Mouse (Mus musculus) liver, adult 2 months (tissue): ENCODE measurements around the gene Fam155a. TPM values are rescaled to one million over a fixed set of nuclear protein-coding genes. Genes with fewer than 3 reads are reported as not detected.
"Not testable (repeated sequence)": the region's sequence is repeated elsewhere in the genome, so short reads cannot be mapped to it uniquely, and the experiment has no call there.

Experiments
- DNase-seq: peaks from one replicate; pipeline ENCODE4 v3.0.0-alpha.2; 2011; ENCODE audit warnings: low read depth, low spot score; ENCODE audit errors: extremely low read depth
- H3K27ac ChIP-seq: fragments of 200-500 bp; replicated peaks from 2 replicates; pipeline ENCODE4 v1.5.1; 2012; ENCODE audit warnings: low read depth, mild to moderate bottlenecking, control low read depth, inconsistent platforms, low read length; ENCODE audit not compliant: insufficient read depth
- H3K27me3 ChIP-seq: fragments of 200-500 bp; 2 replicates; pipeline ENCODE4 v1.6.1; 2012; ENCODE audit warnings: mild to moderate bottlenecking, moderate library complexity, low read length, inconsistent platforms; ENCODE audit not compliant: control insufficient read depth, insufficient read depth
- H3K36me3 ChIP-seq: fragments of 200-500 bp; 2 replicates; pipeline ENCODE4 v1.6.1; 2012; ENCODE audit warnings: low read length, inconsistent platforms; ENCODE audit not compliant: control insufficient read depth, insufficient read depth
- H3K4me1 ChIP-seq: fragments of 200-500 bp; 2 replicates; pipeline ENCODE4 v1.6.1; 2011; ENCODE audit warnings: low read length; ENCODE audit not compliant: control insufficient read depth, insufficient read depth
- H3K4me3 ChIP-seq: fragments of 200-500 bp; 2 replicates; pipeline ENCODE4 v1.5.1; 2011; ENCODE audit warnings: low read depth, mild to moderate bottlenecking, control low read depth, low read length, moderate library complexity; ENCODE audit not compliant: insufficient read depth
- H3K79me2 ChIP-seq: fragments of 200-500 bp; 2 replicates; pipeline ENCODE4 v1.6.1; 2012; ENCODE audit warnings: inconsistent platforms, mild to moderate bottlenecking, low read length, moderate library complexity; ENCODE audit not compliant: control insufficient read depth, insufficient read depth
- H3K9ac ChIP-seq: fragments of 200-500 bp; 2 replicates; pipeline ENCODE4 v1.6.1; 2012; ENCODE audit warnings: low read depth, mild to moderate bottlenecking, control low read depth, inconsistent platforms, low read length
- CTCF ChIP-seq: fragments of 200-500 bp; IDR thresholded peaks from 2 replicates; pipeline ENCODE4 v1.5.1; 2011; ENCODE audit warnings: low read depth, low read length, control low read depth
- POLR2A ChIP-seq: fragments of 200-500 bp; IDR thresholded peaks from 2 replicates; pipeline ENCODE4 v1.6.1; 2011; ENCODE audit warnings: low read length, control low read depth; ENCODE audit not compliant: insufficient read depth; ENCODE audit errors: extremely low read depth
- WGBS: fragments of 180-500 bp; shearing (Covaris S2); methylation state at CpG from one replicate; pipeline ENCODE4 v1.1.7; 2018; 5-methylcytosine and 5-hydroxymethylcytosine counted together
- polyA plus RNA-seq: library from polyadenylated mRNA; depleted of rRNA; stranded (reverse); fragments of >200 nt; gene quantifications from 2 replicates; pipeline ENCODE4 v1.2.3, GENCODE M21; 2012
- total RNA-seq: library from RNA; depleted of rRNA; stranded (reverse); fragments of >200 nt; gene quantifications from 2 replicates; pipeline ENCODE4 v1.2.3, GENCODE M21; 2014

Gene Fam155a
- total and polyA plus RNA-seq, 2 experiments, result 0.09 TPM; not detected in 1

DNA sequence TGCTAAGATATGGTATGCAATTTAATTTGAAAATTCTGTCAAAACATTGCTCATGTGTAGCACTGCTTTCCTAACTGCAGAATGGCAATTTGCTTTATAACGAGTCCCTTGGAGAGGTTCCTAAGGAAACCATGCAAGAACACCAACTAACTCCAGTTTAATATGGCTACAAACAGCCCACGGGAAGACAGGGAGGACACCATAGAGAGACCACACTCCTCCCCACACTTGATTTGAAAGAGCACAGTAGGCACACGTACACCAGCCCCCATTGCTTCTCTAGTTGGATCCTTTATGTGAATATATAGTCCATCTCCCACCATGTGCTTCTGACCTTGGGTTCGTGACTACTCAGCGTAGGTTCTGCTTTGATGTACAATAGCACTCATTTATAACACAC is 35.8 kb downstream of the Fam155a start:
- 65% methylated on average over 5 of the region's 5 CpGs for WGBS
- no peaks in the 10 kb centered on the region for H3K79me2 ChIP-seq
- no peaks in the 10 kb centered on the region for H3K27me3 ChIP-seq
- H3K4me3 ChIP-seq, result no peak overlapping the region
- no peak overlapping the region for H3K9ac ChIP-seq
- no peak overlapping the region for H3K27ac ChIP-seq
- no peak for DNase-seq
- no peak for TF ChIP-seq POLR2A
- no peak for TF ChIP-seq CTCF
- H3K36me3 ChIP-seq, result no peaks in the 10 kb centered on the region
- H3K4me1 ChIP-seq, result no peaks in the 10 kb centered on the region

- Histone ChIP-seq H3K27me3 (no peaks in the 10 kb centered on the region), H3K79me2 (no peaks in the 10 kb centered on the region), H3K27ac (no peak overlapping the region), H3K36me3 (no peaks in the 10 kb centered on the region), H3K4me3 (no peak overlapping the region), H3K9ac (no peak overlapping the region), H3K4me1 (no peaks in the 10 kb centered on the region)
- no peak for DNase-seq
- TF ChIP-seq POLR2A (no peak), CTCF (no peak)
- 85% methylated on average over 4 of the region's 4 CpGs for WGBS
Measured at GRCm38 (mm10) chr8:9709791-9710190, 61.2 kb downstream of the Fam155a start.

GRCm38 (mm10) chr8:9707433-9707832 is 63.5 kb downstream of the Fam155a start:
- TF ChIP-seq CTCF (no peak), POLR2A (no peak)
- Histone ChIP-seq H3K27ac (no peak overlapping the region), H3K27me3 (no peaks in the 10 kb centered on the region), H3K9ac (no peak overlapping the region), H3K4me3 (no peak overlapping the region), H3K36me3 (no peaks in the 10 kb centered on the region), H3K4me1 (no peaks in the 10 kb centered on the region), H3K79me2 (no peaks in the 10 kb centered on the region)
- 56% methylated on average over 8 of the region's 8 CpGs for WGBS
- DNase-seq, result no peak

DNA sequence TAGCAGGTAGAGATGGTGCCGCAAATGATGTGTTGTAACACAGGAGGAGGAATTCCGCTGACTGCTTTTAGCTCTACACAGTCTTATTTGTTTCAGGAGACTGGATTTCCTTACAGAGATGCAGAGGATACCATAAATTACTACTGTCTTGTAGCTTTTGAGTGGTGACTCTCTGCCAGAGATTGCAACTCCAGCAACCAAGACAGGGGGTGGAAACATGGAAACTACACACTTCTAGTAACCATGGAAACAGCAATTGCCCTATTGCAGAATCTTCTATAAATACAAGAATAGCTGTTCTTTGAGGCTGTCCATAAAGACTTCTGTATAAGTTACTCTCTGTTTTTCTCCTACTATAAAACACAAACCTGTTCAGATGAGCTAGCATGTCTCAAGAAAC is 76.2 kb downstream of the Fam155a start:
- Histone ChIP-seq H3K27me3 (no peaks in the 10 kb centered on the region), H3K4me3 (no peak overlapping the region), H3K4me1 (no peaks in the 10 kb centered on the region), H3K36me3 (no peaks in the 10 kb centered on the region), H3K79me2 (no peaks in the 10 kb centered on the region), H3K27ac (no peak overlapping the region), H3K9ac (no peak overlapping the region)
- 96% methylated on average over 2 of the region's 2 CpGs for WGBS
- no peak for TF ChIP-seq POLR2A
- TF ChIP-seq CTCF, result no peak
- no peak for DNase-seq

GRCm38 (mm10) chr8:9692370-9692769 is 78.6 kb downstream of the Fam155a start:
- no peaks in the 10 kb centered on the region for H3K79me2 ChIP-seq
- no peak overlapping the region for H3K9ac ChIP-seq

GRCm38 (mm10) chr8:9660014-9660413 is 110.9 kb downstream of the Fam155a start:
- not testable (repeated sequence) for DNase-seq, H3K79me2 ChIP-seq, H3K4me3 ChIP-seq, H3K4me1 ChIP-seq, H3K9ac ChIP-seq, H3K27me3 ChIP-seq, H3K36me3 ChIP-seq, H3K27ac ChIP-seq
- 82% methylated on average over 3 of the region's 3 CpGs for WGBS

More at GRCm38 (mm10) chr8:9692370-9692769, 78.6 kb downstream of the Fam155a start:
- Histone ChIP-seq H3K4me3 (no peak overlapping the region), H3K4me1 (no peaks in the 10 kb centered on the region), H3K27me3 (no peaks in the 10 kb centered on the region), H3K36me3 (no peaks in the 10 kb centered on the region), H3K27ac (no peak overlapping the region)
- WGBS, result 51% methylated on average over 5 of the region's 5 CpGs
- no peak for DNase-seq
- TF ChIP-seq POLR2A (no peak), CTCF (no peak)
